Mouse (Mus musculus): ENCODE results near the gene Rpl32. TPM values are rescaled to one million over a fixed set of nuclear protein-coding genes. Genes with fewer than 3 reads are reported as not detected.
A peak's percentile ranks its signal among the peaks of the same experiment; 100 is the strongest.

Gene Rpl32
- total and polyA plus RNA-seq, 2 experiments from 2014 or later, result 768 to 1,027 TPM

DNA sequence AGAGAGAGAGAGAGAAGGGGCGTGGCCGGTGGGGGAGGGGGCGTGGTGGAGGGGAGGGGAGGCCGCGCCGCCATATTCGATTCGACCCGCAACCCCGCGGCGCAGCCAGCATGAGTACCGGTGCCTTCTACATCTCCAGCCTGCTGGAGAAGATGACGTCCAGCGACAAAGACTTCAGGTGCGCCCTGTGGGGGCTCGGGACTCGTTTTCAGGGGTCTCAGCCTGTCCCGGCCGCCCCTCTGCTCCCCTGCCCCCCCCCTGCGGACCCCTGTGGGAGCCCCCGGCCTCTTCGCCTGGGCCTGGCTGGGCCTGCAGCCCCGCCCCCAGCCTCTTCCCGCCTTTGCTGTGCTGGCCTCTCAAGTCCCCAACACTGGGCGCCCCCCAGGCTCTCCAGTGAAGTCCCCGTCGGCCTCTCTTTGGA is 34.0 kb downstream of the Rpl32 start, which contains the start of gene Cand2:
Gene Cand2 (plus strand): TSS at position 38 of the 421 bp plus-strand sequence.
- H3K9ac ChIP-seq (replicated peaks; ENCODE audit: low read length, poor library complexity, severe bottlenecking), result peak within 1 kb of the TSS; percentile 89
- peak; percentile 75 for DNase-seq (ENCODE audit: low spot score)
- no peaks in the 10 kb centered on the region for H3K27me3 ChIP-seq (ENCODE audit: insufficient read depth, low read length)
- under 1% methylated on average over 18 of the region's 28 CpGs for WGBS
- peak within 1 kb of the TSS; percentile 85 for H3K4me3 ChIP-seq (ENCODE audit: low read depth, low read length)
- ATAC-seq (ENCODE audit: low FRiP score), result peak; percentile 71
- H3K4me1 ChIP-seq (ENCODE audit: insufficient read depth, low read length), result peaks cover 12% of the 10 kb centered on the region
- no peaks in the 10 kb centered on the region for H3K36me3 ChIP-seq (ENCODE audit: insufficient read depth, low read length)
- peak within 1 kb of the TSS; percentile 89 for H3K4me2 ChIP-seq (ENCODE audit: low read depth, low read length, poor library complexity, severe bottlenecking)
- peak within 1 kb of the TSS; percentile 47; the same call in 1 of the 2 replicates for H3K27ac ChIP-seq (ENCODE audit: low read depth, low read length)
- no peaks in the 10 kb centered on the region for H3K9me3 ChIP-seq (ENCODE audit: low read length)
- TF ChIP-seq CTCF (IDR thresholded peaks at IDR 0.05), result no peak

DNA sequence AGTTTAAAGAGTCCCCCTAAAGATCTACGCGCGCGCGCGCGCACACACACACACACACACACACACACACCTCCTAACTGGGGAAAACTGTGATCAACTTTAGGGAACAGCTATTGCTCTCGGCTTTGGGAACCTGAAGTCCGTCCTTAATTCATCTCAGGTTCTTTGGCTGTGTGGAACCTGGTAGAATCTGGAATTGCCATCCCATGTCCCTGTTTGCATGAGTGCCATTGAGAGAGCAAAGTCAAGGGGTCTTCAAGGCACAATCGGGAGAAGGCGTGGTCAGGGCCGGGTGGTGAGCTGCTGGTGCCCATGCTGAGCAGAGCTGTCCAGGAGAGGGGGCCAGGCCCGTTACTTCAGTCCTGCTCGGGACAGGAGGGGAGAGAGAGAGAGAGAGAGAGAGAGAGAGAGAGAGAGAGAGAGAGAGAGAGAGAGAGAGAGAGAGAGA is 34.6 kb downstream of the Rpl32 start:
- Histone ChIP-seq H3K9ac (replicated peaks; ENCODE audit: low read length, poor library complexity, severe bottlenecking) (peak overlapping the region; percentile 54), H3K36me3 (ENCODE audit: insufficient read depth, low read length) (no peaks in the 10 kb centered on the region), H3K9me3 (ENCODE audit: low read length) (no peaks in the 10 kb centered on the region), H3K4me1 (ENCODE audit: insufficient read depth, low read length) (peaks cover 12% of the 10 kb centered on the region), H3K4me3 (ENCODE audit: low read depth, low read length) (peak overlapping the region; percentile 85), H3K4me2 (ENCODE audit: low read depth, low read length, poor library complexity, severe bottlenecking) (peak overlapping the region; percentile 89), H3K27ac (ENCODE audit: low read depth, low read length) (no peak overlapping the region), H3K27me3 (ENCODE audit: insufficient read depth, low read length) (no peaks in the 10 kb centered on the region)
- peak; percentile 63; the same call in 1 of the 2 replicates for ATAC-seq (ENCODE audit: low FRiP score)
- under 1% methylated on average over 14 of the region's 14 CpGs for WGBS
- no peak for TF ChIP-seq CTCF (IDR thresholded peaks at IDR 0.05)
- peak; percentile 56 for DNase-seq (ENCODE audit: low spot score)

DNA sequence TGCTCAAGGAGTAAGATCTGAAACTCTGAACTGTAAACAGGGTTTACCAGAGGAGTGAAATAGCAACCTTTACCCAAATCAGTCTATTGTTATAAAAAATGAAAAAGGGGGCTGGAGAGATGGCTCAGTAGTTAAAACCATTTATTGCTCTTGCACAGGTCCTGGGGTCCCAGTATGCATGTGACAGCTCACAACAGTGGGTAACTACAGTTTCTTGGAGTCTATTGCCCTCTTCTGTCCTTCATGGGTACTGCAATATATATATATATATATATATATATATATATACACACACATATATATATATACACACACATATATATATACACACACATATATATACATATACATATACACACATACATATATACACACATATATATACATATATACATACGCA is 35.9 kb downstream of the Rpl32 start:
- DNase-seq (ENCODE audit: low spot score) (peak; percentile 15), ATAC-seq (ENCODE audit: low FRiP score) (no peak)
- Histone ChIP-seq H3K27ac (ENCODE audit: low read depth, low read length) (no peak overlapping the region), H3K9ac (replicated peaks; ENCODE audit: low read length, poor library complexity, severe bottlenecking) (no peak overlapping the region), H3K4me1 (ENCODE audit: insufficient read depth, low read length) (peaks cover 12% of the 10 kb centered on the region), H3K4me2 (ENCODE audit: low read depth, low read length, poor library complexity, severe bottlenecking) (no peak overlapping the region), H3K36me3 (ENCODE audit: insufficient read depth, low read length) (no peaks in the 10 kb centered on the region), H3K27me3 (ENCODE audit: insufficient read depth, low read length) (no peaks in the 10 kb centered on the region), H3K9me3 (ENCODE audit: low read length) (no peaks in the 10 kb centered on the region), H3K4me3 (ENCODE audit: low read depth, low read length) (no peak overlapping the region)
- WGBS, result 95% methylated on average over 1 of the region's 1 CpGs
- peak; percentile 45 for TF ChIP-seq CTCF (IDR thresholded peaks at IDR 0.05)

DNA sequence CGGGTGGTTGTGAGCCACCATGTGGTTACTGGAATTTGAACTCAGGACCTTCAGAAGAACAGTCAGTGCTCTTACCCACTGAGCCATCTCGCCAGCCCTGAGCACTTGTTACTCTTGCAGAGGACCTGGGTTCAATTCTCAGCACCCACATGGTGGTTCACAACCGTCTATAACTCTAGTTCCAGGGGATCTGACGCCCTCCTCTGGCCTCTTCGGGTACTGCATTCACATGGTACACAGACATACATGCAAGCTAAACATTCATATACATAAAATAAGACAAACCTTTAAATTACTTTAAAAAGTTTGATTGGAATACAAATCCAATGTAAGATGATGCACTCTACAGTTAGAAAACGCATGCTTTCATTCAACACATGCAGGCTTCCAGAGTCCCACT is 36.3 kb downstream of the Rpl32 start:
- Histone ChIP-seq H3K4me1 (ENCODE audit: insufficient read depth, low read length) (peaks cover 12% of the 10 kb centered on the region), H3K9me3 (ENCODE audit: low read length) (no peaks in the 10 kb centered on the region), H3K36me3 (ENCODE audit: insufficient read depth, low read length) (no peaks in the 10 kb centered on the region), H3K27ac (ENCODE audit: low read depth, low read length) (no peak overlapping the region), H3K27me3 (ENCODE audit: insufficient read depth, low read length) (no peaks in the 10 kb centered on the region), H3K4me2 (ENCODE audit: low read depth, low read length, poor library complexity, severe bottlenecking) (no peak overlapping the region), H3K4me3 (ENCODE audit: low read depth, low read length) (no peak overlapping the region), H3K9ac (replicated peaks; ENCODE audit: low read length, poor library complexity, severe bottlenecking) (no peak overlapping the region)
- ATAC-seq (ENCODE audit: low FRiP score) (no peak), DNase-seq (ENCODE audit: low spot score) (no peak)
- peak; percentile 42 for TF ChIP-seq CTCF (IDR thresholded peaks at IDR 0.05)
- WGBS, result 77% methylated on average over 6 of the region's 6 CpGs

DNA sequence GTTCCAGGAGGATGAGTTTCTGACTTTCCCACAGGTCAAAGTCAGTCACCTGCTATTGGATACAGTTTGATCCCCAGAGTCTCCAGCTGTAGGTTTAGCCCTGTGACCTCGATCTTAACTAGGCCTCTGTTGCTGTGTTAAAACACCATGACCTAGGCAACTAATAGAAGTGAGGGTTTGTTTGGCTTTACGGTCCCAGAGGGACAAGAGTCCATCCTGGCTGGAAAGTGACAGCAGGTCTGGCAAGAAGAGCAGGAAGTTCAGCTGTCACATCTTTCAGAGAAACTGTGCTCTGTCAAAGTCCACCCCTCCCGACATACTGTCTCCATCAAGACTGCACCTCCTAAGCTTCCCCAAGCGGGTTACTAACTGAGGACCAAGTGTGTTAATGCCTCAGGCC is 37.7 kb downstream of the Rpl32 start:
- 84% methylated on average over 4 of the region's 4 CpGs for WGBS

DNA sequence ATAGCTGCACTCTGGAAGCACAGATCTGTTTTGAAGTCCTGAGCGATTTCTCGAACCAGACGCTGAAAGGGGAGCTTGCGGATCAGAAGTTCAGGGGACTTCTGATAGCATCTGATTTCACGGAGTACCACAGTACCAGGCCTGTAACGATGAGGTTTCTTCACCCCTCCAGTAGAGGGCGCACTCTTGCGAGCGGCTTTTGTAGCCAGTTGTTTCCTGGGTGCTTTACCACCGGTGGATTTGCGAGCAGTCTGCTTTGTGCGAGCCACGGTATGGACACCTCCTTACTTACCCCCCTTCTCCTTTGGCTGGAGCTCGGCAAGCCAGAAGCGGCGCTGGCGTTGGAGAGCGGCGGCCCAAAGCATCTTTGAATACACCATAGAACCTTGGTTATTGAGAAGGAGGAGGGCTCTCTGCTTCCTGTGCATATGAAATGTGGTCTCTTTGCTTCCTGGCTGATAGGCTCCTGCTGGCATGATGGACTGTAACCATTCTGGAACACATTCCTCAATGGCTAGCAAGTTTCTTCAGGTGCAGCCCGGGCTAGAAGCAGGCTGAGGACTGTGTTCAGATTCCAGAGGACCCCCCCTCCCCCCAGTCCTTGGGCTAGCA is 38.4 kb downstream of the Rpl32 start:
- DNase-seq (ENCODE audit: low spot score), result no peak
- no peak overlapping the region for H3K27ac ChIP-seq (ENCODE audit: low read depth, low read length)
- no peaks in the 10 kb centered on the region for H3K9me3 ChIP-seq (ENCODE audit: low read length)
- TF ChIP-seq CTCF (IDR thresholded peaks at IDR 0.05), result no peak
- no peaks in the 10 kb centered on the region for H3K36me3 ChIP-seq (ENCODE audit: insufficient read depth, low read length)
- peaks cover 2% of the 10 kb centered on the region; the same call in 1 of the 2 replicates for H3K4me1 ChIP-seq (ENCODE audit: insufficient read depth, low read length)
- no peak for ATAC-seq (ENCODE audit: low FRiP score)
- no peak overlapping the region for H3K4me2 ChIP-seq (ENCODE audit: low read depth, low read length, poor library complexity, severe bottlenecking)
- no peak overlapping the region for H3K9ac ChIP-seq (replicated peaks; ENCODE audit: low read length, poor library complexity, severe bottlenecking)
- no peaks in the 10 kb centered on the region for H3K27me3 ChIP-seq (ENCODE audit: insufficient read depth, low read length)
- H3K4me3 ChIP-seq (ENCODE audit: low read depth, low read length), result no peak overlapping the region
- 83% methylated on average over 19 of the region's 20 CpGs for WGBS

More for the DNA sequence above, 37.7 kb downstream of the Rpl32 start:
- TF ChIP-seq CTCF (IDR thresholded peaks at IDR 0.05), result no peak
- no peaks in the 10 kb centered on the region for H3K27me3 ChIP-seq (ENCODE audit: insufficient read depth, low read length)
- no peaks in the 10 kb centered on the region for H3K9me3 ChIP-seq (ENCODE audit: low read length)
- H3K9ac ChIP-seq (replicated peaks; ENCODE audit: low read length, poor library complexity, severe bottlenecking), result no peak overlapping the region
- peaks cover 8% of the 10 kb centered on the region for H3K4me1 ChIP-seq (ENCODE audit: insufficient read depth, low read length)
- no peak overlapping the region for H3K4me3 ChIP-seq (ENCODE audit: low read depth, low read length)
- H3K36me3 ChIP-seq (ENCODE audit: insufficient read depth, low read length), result no peaks in the 10 kb centered on the region
- no peak for ATAC-seq (ENCODE audit: low FRiP score)
- H3K27ac ChIP-seq (ENCODE audit: low read depth, low read length), result no peak overlapping the region
- H3K4me2 ChIP-seq (ENCODE audit: low read depth, low read length, poor library complexity, severe bottlenecking), result no peak overlapping the region
- no peak for DNase-seq (ENCODE audit: low spot score)

Measured in midbrain, postnatal 0 days (tissue).